Mouse (Mus musculus) yolk sac, embryonic 10.5 days (tissue): ENCODE data around the gene Rnf224.
"Not testable (repeated sequence)": the region's sequence is repeated elsewhere in the genome, so short reads cannot be mapped to it uniquely, and the experiment has no call there.

Experiments
- DNase-seq: peaks from one replicate; pipeline ENCODE4 v3.0.0-alpha.2; 2017; ENCODE audit warnings: low spot score

Rnf224 gene

GRCm38 (mm10) chr2:25236614-25237013 lies at the start of gene Rnf224:
Gene Rnf224, minus strand, starts transcription at chr2:25236787.
- DNase-seq: peak; percentile 71

- DNase-seq: no peak
Observed at GRCm38 (mm10) chr2:25286314-25286713, 49.7 kb upstream of the Rnf224 start.

- no peak for DNase-seq
Observed at GRCm38 (mm10) chr2:25285551-25285950, 49.0 kb upstream of the Rnf224 start.

GRCm38 (mm10) chr2:25278928-25279882 lies 42.6 kb upstream of the Rnf224 start:
- DNase-seq: no peak

- DNase-seq: no peak
Observed at GRCm38 (mm10) chr2:25273010-25273409, 36.4 kb upstream of the Rnf224 start.

- no peak for DNase-seq
Observed at GRCm38 (mm10) chr2:25272515-25272914, 35.9 kb upstream of the Rnf224 start.

- peak; percentile 97 for DNase-seq
Observed at GRCm38 (mm10) chr2:25271827-25272511, 35.4 kb upstream of the Rnf224 start, which contains the start of the genes Ssna1 and Anapc2. Gene Ssna1, minus strand, starts transcription at chr2:25272438. Gene Anapc2, plus strand, starts transcription at chr2:25272478.

- DNase-seq: no peak
Observed at GRCm38 (mm10) chr2:25267746-25268309, 31.2 kb upstream of the Rnf224 start.

- DNase-seq: no peak
Observed at GRCm38 (mm10) chr2:25267241-25267640, 30.7 kb upstream of the Rnf224 start.

- no peak for DNase-seq
Observed at GRCm38 (mm10) chr2:25266720-25267119, 30.1 kb upstream of the Rnf224 start.

- DNase-seq: no peak
Observed at GRCm38 (mm10) chr2:25265897-25266656, 29.5 kb upstream of the Rnf224 start.

- no peak for DNase-seq
Observed at GRCm38 (mm10) chr2:25264851-25265250, 28.3 kb upstream of the Rnf224 start.

- no peak for DNase-seq
Observed at GRCm38 (mm10) chr2:25264286-25264660, 27.7 kb upstream of the Rnf224 start.

GRCm38 (mm10) chr2:25263623-25264285 lies 27.2 kb upstream of the Rnf224 start:
- no peak for DNase-seq

- no peak for DNase-seq
Observed at GRCm38 (mm10) chr2:25262795-25263622, 26.4 kb upstream of the Rnf224 start.

- DNase-seq: peak; percentile 94
Observed at GRCm38 (mm10) chr2:25262291-25262767, 25.7 kb upstream of the Rnf224 start, which contains the start of gene Tprn. Gene Tprn, plus strand, starts transcription at chr2:25262618.

- peak; percentile 49 for DNase-seq
Observed at GRCm38 (mm10) chr2:25261870-25262269, 25.3 kb upstream of the Rnf224 start.

GRCm38 (mm10) chr2:25258887-25259286 lies 22.3 kb upstream of the Rnf224 start:
- DNase-seq: no peak

- not testable (repeated sequence) for DNase-seq
Observed at GRCm38 (mm10) chr2:25257250-25257649, 20.7 kb upstream of the Rnf224 start.
